Mouse (Mus musculus) urinary bladder, adult 2 months (tissue): ENCODE measurements around the gene Ccl11. TPM values are rescaled to one million over a fixed set of nuclear protein-coding genes. Genes with fewer than 3 reads are reported as not detected.

Source experiments
- DNase-seq: peaks from one replicate; pipeline ENCODE4 v3.0.0; 2022; ENCODE audit warnings: low spot score
- polyA plus RNA-seq: library from polyadenylated mRNA; depleted of rRNA; stranded (reverse); fragments of >200 nt; gene quantifications from 2 replicates; pipeline ENCODE4 v1.2.3, GENCODE M21; 2012; rRNA removed

The Ccl11 gene
- polyA plus RNA-seq, 1 experiment: 29.1 TPM

DNA sequence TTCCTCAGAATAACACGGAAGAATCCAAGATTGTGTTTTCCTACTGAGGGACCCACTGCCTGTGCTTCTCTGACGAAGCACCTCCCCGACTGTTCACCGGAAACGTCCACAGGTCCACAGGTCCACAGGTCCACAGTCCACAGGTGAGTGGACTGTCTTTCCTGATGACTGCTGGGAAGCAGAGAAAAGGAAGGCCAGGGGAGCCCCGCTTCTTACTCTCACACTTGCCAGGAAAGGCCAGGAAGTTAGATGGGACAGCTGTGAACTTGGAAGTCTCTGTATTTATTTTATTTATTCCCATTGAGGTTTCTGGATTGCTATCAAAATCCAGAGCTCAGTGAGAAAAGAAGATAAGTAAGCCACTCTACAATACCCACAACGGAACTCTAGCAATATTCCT lies 3.8 kb upstream of the Ccl11 start:
- DNase-seq: no peak

DNA sequence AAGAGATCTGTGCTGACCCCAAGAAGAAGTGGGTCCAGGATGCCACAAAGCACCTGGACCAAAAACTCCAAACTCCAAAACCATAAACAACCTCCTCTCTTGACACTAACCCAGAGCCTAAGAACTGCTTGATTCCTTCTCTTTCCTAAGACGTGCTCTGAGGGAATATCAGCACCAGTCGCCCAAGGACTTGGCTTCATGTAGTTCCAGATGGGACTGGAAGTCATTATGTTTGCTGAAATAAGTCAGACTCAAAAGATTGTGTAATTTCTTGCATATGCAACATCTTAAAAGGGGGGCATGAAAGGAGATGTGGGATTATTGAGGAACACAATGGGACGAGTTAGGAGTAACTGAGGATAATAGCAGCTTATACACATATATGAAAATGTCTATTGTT lies 4.6 kb downstream of the Ccl11 start:
- DNase-seq: no peak

DNA sequence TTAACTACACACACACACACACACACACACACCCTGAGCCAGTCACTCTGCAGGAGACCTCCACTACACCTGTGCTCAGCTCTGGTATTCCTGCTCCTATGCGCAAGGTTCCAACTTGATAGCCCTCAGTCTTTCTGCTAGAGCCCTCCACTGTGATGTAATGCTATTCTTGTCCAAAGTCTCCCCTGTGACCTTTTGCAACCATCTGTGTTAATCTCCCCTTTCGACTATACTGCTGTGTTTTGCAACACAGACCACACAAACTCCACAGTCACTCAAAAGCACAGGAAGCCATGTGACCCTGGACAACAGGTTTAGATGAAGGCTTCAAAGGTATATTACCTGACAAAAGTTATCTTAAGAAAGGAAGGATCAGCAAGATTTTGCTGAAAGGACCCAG lies 5.8 kb downstream of the Ccl11 start:
- DNase-seq: no peak

DNA sequence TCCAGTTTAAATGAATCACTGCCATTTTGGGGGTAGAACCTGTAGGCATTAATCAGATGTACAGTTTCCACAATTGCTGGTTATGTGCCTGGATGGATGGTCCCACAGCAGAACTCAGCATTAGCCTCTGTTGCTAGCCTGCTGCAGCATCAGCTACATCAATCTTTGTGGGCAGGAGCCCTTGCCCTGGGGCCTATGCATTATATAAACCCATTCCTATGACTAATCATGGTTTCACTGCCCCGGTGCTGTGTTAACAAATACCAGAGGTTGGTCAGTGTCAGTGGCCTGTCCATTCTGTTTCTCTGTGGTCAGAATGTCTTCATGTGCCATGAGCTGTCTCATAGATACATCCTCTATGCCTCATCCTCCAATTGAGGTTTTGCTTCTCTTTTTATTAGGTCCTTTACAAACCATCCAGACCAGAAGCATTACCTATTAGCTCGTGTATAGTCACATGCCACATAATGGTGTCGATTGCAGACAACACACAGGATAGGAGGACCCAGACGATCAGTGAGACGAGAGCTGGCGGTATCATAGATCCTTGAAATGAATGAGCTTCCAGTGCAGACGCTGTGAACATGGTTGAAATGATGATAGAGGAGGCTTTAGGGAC lies 9.4 kb downstream of the Ccl11 start:
- DNase-seq: no peak

DNA sequence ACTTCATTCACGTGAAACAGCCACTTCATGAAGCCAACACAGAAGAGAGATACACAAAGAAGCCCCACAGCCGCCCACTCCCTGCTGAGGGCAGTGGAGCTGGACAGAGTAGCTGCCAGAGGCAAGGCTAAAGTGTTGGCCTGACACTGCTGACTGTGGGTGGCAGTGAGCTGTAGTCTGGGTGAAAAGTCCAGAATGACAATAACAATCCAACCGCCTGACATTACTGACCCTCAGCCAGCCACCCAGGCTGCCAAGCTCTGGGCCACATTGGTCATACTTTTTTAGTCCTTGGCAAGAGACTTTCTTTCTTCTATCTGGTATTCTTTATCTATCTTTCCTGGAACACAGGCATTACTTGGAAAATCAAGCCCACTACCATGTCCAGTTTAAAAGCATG lies 13.5 kb downstream of the Ccl11 start:
- no peak for DNase-seq

DNA sequence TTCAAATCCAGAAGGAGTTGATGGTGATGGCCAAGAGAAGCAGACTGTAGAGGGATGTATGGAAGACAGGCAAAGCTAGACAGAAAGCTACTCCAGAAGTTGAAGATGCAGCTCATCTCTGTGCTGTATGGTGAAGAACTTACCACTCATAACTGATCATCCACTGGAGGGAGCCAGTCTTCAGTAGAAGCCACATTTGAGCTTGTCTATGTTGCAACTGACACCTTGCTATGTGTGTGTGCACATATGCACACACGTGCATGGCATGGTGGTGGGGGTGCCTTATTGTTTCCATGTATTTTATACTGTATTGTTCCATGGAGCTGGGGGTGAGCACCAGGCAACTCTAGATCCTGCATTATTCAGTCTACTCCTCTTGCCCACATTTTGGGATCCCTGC lies 14.8 kb downstream of the Ccl11 start:
- DNase-seq: no peak

DNA sequence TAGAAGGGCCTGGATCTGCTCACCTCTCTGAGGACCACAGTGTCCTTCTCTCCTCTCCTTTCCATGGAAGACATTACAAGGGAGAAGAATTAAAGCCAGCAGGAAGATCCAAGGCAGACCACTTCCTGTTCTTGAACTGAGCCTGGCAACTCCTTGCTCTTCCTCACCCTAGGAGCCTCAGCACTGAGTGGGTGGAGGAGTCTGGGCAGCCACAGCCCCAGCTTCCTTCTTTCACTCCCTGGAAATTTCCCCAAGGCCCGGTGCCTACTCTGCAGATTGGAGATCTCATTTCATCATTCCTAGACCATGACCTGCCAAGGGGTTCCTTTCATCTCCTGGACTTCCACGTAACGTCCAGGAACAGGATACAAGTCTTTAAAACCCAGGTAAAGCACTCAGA lies 15.4 kb downstream of the Ccl11 start:
- DNase-seq: no peak

DNA sequence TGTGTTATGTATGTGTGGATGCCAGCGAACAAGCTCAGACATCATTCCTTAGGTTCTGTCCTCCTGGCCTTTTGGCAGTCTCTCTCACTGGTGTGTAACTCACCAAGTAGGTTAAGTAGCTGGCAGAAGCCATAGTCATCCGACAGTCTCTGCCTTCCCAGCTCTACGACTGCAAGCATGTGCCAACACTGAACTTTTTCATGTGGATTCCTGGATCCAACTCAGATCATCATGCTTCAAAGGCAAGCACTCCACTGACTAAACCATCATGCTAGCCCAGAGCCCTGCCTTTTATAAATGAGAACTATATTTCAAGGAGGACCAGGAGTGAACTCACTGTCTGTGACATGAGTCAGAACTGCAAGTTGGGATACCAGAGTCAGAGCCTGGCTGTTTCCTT lies 16.1 kb downstream of the Ccl11 start:
- DNase-seq: no peak

DNA sequence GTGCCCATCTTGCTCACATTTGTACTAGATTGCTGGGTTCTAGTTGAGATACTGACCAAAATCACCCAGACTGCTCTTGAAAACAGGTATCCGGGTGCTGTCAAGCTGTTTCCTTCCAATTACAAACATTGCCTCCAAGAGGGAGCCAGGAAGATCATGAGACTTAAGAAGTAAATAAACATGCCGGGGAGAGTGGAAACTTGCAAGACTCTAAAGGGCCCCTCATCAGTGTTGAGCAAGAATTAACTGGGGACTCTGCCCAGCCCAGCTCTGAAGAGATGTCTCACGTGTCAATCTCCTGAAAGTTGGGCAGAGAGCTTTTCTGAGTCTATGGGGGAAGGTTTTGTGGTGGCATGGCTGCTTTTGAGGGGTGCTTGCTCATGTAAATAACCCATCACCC lies 19.4 kb downstream of the Ccl11 start:
- no peak for DNase-seq

DNA sequence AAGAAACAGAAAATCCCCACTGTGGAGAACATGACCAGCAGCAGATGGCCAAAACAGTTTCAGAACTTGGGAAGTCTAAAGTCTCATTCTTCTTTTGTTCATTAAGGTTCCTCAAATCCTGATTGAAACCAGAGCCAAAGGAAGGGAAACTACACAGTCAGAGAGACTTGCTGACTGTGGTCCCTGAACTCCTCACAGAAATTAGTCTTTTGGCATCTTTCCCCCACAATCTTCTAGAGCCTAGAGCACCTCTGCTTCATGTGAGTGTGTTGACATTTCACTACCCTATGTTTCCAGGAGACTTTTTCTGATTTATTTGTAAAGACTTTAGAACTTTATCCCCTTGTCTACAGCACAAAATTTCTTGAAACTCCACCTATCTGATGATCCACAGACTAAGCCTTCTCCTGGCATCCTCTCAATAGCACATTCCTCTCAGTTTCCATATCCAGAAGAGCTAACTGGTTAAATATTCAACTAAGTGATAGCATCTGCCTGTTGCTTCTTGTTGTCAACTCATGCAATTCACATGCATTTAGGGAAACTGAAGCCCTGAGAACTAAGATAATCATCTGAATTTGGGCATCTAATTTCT lies 20.6 kb downstream of the Ccl11 start:
- DNase-seq: no peak

DNA sequence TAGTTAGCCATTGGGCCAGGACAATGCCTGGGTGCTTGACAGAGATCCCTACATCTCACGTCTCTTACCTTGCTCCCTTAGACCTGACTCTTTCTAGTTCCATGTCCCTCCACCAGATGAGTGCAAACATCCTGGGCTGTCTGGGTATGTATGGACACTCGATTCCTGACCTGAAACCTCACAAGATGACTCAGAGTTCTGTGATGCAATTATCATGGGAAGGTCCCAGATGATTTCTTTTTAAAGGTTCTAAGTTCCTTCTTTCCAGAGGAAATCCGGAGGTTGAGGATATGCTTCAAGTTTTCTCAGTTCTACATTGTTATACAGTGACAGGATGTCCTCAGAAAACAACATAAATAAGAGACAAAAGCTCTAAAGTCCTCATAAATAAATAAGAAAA lies 23.2 kb downstream of the Ccl11 start:
- no peak for DNase-seq

DNA sequence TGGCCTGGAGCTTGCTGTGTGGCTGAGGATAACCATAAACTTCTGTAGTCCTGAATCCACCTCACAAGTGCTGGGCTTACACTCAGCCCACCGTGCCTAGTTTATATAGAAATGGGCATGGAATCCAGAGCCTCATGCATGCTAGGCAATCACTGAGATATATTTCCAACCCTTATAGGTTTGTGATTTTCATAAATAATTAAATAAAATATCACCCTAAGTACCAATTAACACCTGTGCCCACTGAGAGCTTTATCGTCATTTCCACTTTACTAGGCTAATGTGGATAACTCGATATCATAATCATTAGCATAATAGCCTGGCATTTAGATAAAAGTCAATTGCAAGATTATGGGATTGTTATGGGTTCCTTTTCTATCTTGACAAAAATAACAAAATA lies 26.7 kb downstream of the Ccl11 start:
- DNase-seq: no peak

DNA sequence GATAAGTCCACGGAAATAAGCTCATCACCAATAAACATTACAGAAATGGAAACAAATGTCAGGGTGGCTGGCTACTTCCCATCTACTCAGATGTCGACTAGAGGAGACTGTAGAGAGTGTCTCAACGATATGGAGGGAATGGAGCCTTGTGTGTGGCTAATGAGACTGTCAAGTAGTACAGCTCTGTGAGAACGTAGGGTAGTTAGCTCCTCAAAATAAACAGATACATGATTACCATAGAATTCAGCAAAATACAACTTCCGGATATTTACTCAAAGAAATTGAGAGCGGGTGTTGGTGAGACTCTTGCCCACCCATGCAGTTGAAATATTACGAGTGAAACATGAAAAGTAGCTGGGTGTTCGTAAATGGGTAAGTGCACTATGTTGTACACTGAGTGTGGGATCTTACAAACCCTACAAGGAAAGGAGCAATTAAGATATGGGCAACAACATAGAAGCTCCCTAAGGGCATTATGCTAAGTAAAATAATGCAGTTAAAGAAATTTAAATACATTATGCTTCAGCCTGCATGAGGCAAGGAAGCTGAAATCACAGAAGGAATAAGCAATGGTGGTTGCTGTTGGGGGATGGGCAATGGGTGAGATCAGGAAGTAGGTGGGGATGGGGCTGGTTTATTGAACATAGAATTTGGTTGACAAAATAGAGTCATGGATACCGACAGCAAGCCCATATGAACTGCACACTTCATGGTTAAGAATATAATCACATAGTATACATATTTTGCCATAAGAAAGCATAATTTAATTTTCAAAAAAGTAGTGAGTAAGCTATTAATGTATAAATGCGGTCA lies 42.1 kb downstream of the Ccl11 start:
- DNase-seq: no peak

DNA sequence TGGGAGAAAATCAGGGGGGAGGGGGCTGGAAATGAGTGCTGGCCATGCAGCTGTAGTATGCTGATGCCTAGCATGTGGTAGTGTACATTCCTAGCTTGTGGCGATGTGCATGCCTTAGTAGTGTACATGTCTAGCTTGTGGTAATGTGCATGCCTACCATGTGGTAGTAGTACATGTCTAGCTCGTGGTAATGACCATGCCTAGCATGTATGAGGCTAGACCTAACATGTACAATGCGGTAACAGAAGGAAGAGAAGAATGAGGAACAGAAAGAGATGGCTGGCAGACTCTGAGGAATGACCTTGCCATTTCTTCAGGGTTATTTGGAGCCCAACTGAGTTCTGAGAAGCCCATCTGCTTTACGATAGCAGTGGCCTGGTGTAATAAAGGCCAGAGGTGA lies 43.5 kb downstream of the Ccl11 start:
- no peak for DNase-seq

DNA sequence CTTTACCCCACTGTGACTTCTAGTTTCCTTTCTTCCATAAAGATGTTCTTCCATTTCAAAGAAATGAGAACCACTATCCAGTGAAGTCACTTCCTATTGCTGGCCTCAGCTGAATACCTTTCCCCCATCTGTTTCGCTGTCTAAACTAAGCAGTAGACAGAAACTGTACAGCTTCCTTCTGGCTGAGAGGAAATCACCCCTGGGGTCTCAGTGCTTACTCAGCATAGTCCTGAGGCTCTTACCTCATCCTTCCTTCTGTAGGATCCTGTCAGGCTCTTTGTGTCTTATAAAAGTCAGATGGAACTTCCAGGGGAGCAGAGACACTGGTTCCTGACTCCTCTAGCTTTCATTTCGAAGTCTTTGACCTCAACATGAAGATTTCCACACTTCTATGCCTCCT lies 43.9 kb downstream of the Ccl11 start, which contains the start of gene Ccl12:
TSS of gene Ccl12 (plus strand) at position 317 of the 400 bp plus-strand sequence.
- DNase-seq: no peak

DNA sequence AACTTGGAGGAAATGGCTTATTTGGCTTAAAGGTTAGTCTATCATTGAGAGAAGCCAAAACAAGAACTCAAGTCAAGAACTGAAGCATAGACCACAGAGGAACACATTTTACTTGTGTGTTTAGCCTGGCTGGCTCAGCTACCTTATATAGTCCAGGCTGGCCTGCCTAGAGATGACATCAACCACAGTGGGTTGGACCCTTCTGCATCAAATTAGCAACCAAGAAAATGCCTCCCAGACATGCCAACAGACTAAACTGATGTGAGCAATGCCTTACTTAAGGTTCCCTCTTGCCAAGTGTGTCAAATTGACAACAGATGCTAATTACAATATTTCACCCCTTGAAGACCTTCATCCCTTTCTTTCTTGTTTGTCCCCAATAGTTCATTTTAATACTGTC lies 52.0 kb downstream of the Ccl11 start:
- DNase-seq: no peak

DNA sequence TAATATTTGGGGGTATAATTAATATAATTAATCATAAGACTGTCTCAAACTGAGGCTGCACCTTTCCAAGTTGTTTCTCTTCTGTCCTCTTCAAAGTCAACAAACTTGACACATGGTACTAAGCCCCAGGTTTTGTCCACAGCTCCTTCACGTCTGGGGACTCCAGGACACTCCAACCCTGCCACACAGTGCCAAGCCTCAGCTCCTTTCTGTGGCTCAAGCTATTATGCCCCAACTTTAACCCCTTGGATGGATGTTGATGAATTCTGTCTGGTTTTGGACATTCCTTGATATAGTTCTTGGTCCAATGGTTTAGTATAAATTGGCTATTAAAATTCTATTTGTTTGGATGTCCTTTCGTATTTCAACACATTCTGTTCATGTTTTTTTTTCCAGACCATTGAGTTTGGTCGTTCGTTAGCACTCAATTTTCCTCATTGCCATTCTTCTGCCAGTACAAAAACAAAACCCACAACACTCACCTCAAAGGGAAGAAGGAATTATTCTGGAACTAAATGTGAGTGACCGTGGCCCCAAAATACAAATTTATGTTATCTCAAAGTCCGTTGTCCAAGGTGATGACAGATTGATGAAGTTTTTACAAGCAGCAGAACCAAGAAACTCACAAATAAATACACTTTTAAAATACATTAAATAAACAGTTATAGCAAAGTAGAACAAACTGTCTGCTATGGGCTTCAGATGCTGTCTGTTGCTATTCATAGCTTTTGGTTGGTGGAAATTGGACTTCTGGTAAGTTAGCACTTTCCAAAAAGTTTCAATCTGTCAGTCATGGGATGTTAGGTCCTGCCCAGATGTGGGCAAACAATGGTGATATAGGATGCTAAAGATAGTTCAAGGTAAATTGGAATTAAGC lies 53.0 kb downstream of the Ccl11 start:
- no peak for DNase-seq

Other genes starting within 250 kb of the Ccl11 start
- gene 5530401A14Rik, start 197.2 kb upstream of the Ccl11 start, polyA plus RNA-seq: not detected in 2 replicates
- gene Asic2, start 89.4 kb upstream of the Ccl11 start, polyA plus RNA-seq: 1.2 and 1.5 TPM in 2 replicates
- 6.3 and 6.4 TPM in 2 replicates for gene Ccl2, start 22.3 kb upstream of the Ccl11 start, polyA plus RNA-seq
- gene Gm17268, start 19.3 kb upstream of the Ccl11 start, polyA plus RNA-seq: not detected in 2 replicates
- gene Ccl7, start 12.1 kb upstream of the Ccl11 start, polyA plus RNA-seq: 4.5 and 6.0 TPM in 2 replicates
- 14.1 and 21.5 TPM in 2 replicates for gene Ccl12, start 44.0 kb downstream of the Ccl11 start, polyA plus RNA-seq
- 42.3 and 62.3 TPM in 2 replicates for gene Ccl8, start 57.4 kb downstream of the Ccl11 start, polyA plus RNA-seq
- gene Ccl1, start 247.9 kb downstream of the Ccl11 start, polyA plus RNA-seq: 0.15 and 0.29 TPM in 2 replicates